Comparison of ENCODE assay signal across 18 mouse cellular contexts in genomic region chr14:110271270-110271669, GRCm38 (mm10).
"Had no signal": no experiment of that assay in that cellular context is flagged by ENCODE, and none has a peak within 500 bp of the region (broad histone marks: within the 10 kb centered on the region; RNA-seq: fewer than 3 reads in every experiment).

No protein-coding gene starts in this region.

- H3K4me1 ChIP-seq: midbrain, embryonic 12.5 days; midbrain, embryonic 15.5 days; neural tube, embryonic 12.5 days; neural tube, embryonic 15.5 days had no signal

- H3K36me3 ChIP-seq: midbrain, embryonic 12.5 days; midbrain, embryonic 15.5 days; neural tube, embryonic 12.5 days; neural tube, embryonic 15.5 days had no signal

- H3K4me2 ChIP-seq: lung, embryonic 14.5 days; midbrain, embryonic 12.5 days; midbrain, embryonic 15.5 days; neural tube, embryonic 12.5 days; neural tube, embryonic 15.5 days had no signal

- ATAC-seq: liver, postnatal 0 days; lung, postnatal 0 days; midbrain, embryonic 15.5 days had no signal

- DNase-seq: kidney, postnatal 14 days; kidney, postnatal 4 days; liver, postnatal 0 days; lung, embryonic 14.5 days; right cerebral cortex, adult 18-20 months; right cerebral cortex, postnatal 14 days; right cerebral cortex, postnatal 4 days; thymus, adult 2 months; thymus, postnatal 14 days; thymus, postnatal 4 days had no signal

- H3K9me3 ChIP-seq: midbrain, embryonic 12.5 days; midbrain, embryonic 15.5 days; neural tube, embryonic 12.5 days; neural tube, embryonic 15.5 days had no signal

- H3K4me3 ChIP-seq: midbrain, embryonic 12.5 days; midbrain, embryonic 15.5 days; neural tube, embryonic 12.5 days; neural tube, embryonic 15.5 days had no signal

- H3K27ac ChIP-seq: liver, embryonic 14.5 days; macrophage; midbrain, embryonic 12.5 days; midbrain, embryonic 15.5 days; neural tube, embryonic 12.5 days; neural tube, embryonic 15.5 days; stomach, postnatal 0 days had no signal

- H3K9ac ChIP-seq: liver, embryonic 14.5 days; liver, postnatal 0 days; lung, embryonic 14.5 days; midbrain, embryonic 12.5 days; midbrain, embryonic 15.5 days; neural tube, embryonic 12.5 days; neural tube, embryonic 15.5 days had no signal

- H3K27me3 ChIP-seq: midbrain, embryonic 12.5 days; midbrain, embryonic 15.5 days; neural tube, embryonic 12.5 days; neural tube, embryonic 15.5 days had no signal
